Mouse (Mus musculus) E14TG2a.4 (cell line): Measurements from ENCODE around the gene Erich6.

Experiments used
- CTCF ChIP-seq: conservative IDR thresholded peaks from 2 replicates; pipeline ENCODE4 v1.5.1; 2014; ENCODE audit warnings: low read length
- POU5F1 ChIP-seq: IDR thresholded peaks from 2 replicates; pipeline ENCODE4 v1.6.1; 2014; ENCODE audit warnings: low read length, borderline replicate concordance

GRCm38 (mm10) chr3:58582788-58583426 lies 54.1 kb downstream of the Erich6 start:
- TF ChIP-seq CTCF (no peak), POU5F1 (no peak)
